Mouse (Mus musculus) bone marrow, adult 2 months (tissue): Measurements from ENCODE around the gene Dnah8.

ENCODE experiments used
- CTCF ChIP-seq: fragments of 200-500 bp; IDR thresholded peaks from 2 replicates; pipeline ENCODE4 v1.5.1; 2011; ENCODE audit warnings: low read length, control low read depth; ENCODE audit not compliant: control insufficient read depth, insufficient read depth
- POLR2A ChIP-seq: fragments of 200-500 bp; IDR thresholded peaks from 2 replicates; pipeline ENCODE4 v1.6.1; 2011; ENCODE audit warnings: low read depth, mild to moderate bottlenecking, control low read depth, low read length, borderline replicate concordance; ENCODE audit not compliant: control insufficient read depth

- TF ChIP-seq CTCF: no peak
- no peak for TF ChIP-seq POLR2A
Observed at GRCm38 (mm10) chr17:30790816-30791215, 166.7 kb downstream of the Dnah8 start.
